Mouse (Mus musculus) liver, embryonic 14.5 days (tissue): ENCODE measurements around the gene Iqcn. TPM values are rescaled to one million over a fixed set of nuclear protein-coding genes. Genes with fewer than 3 reads are reported as not detected.

ENCODE experiments used
- ATAC-seq: fragments of 200-750 bp; cut with Nextera tagmentation; 2 replicates; pipeline ENCODE4 v1.8.0; 2017; ENCODE audit warnings: moderate number of reproducible peaks, mild to moderate bottlenecking, moderate library complexity; ENCODE audit not compliant: insufficient read depth
- DNase-seq, 3 experiments: peaks; one replicate each; pipeline ENCODE4 v3.0.0-alpha.2; 2012 to 2013; ENCODE audit warnings: low read depth in 3 of 3, low spot score in 3 of 3
- H3K27ac ChIP-seq: fragments of 300-500 bp; sonication (generic); 2 replicates; pipeline ENCODE4 v1.5.1; 2014; ENCODE audit warnings: moderate library complexity, mild to moderate bottlenecking, control low read depth, inconsistent platforms
- H3K27me3 ChIP-seq: fragments of 300-500 bp; sonication (generic); 2 replicates; pipeline ENCODE4 v1.6.1; 2014; ENCODE audit warnings: mild to moderate bottlenecking, low read length, moderate library complexity; ENCODE audit not compliant: control insufficient read depth, insufficient read depth
- H3K36me3 ChIP-seq: fragments of 300-500 bp; sonication (generic); replicated peaks from 2 replicates; pipeline ENCODE4 v1.6.1; 2014; ENCODE audit warnings: low read depth; ENCODE audit not compliant: control insufficient read depth, insufficient read depth
- H3K4me1 ChIP-seq, 2 experiments: fragments of 200-500 bp in 1 of 2; fragments of 300-500 bp in 1 of 2; sonication (generic) in 1 of 2; replicated peaks; 2 replicates each; pipeline ENCODE4 v1.6.1; 2012 to 2014; ENCODE audit warnings: antibody characterized with exemption in 1 of 2, inconsistent platforms in 1 of 2, low read length in 1 of 2; ENCODE audit not compliant: control insufficient read depth in 2 of 2, insufficient read depth in 2 of 2
- H3K4me2 ChIP-seq: fragments of 300-500 bp; sonication (generic); 2 replicates; pipeline ENCODE4 v1.6.1; 2014; ENCODE audit warnings: low read depth, mild to moderate bottlenecking, control low read depth, moderate library complexity
- H3K4me3 ChIP-seq, 2 experiments: fragments of 200-500 bp in 1 of 2; fragments of 300-500 bp in 1 of 2; sonication (generic) in 1 of 2; 2 replicates each; pipeline ENCODE4 v1.5.1; 2012 to 2014; ENCODE audit warnings: low read depth in 2 of 2, low read length in 2 of 2, mild to moderate bottlenecking in 2 of 2, control low read depth in 1 of 2, inconsistent platforms in 1 of 2, moderate library complexity in 1 of 2; ENCODE audit not compliant: insufficient read depth in 1 of 2
- H3K9ac ChIP-seq: fragments of 300-500 bp; sonication (generic); replicated peaks from 2 replicates; pipeline ENCODE4 v1.6.1; 2014; ENCODE audit warnings: mild to moderate bottlenecking, control low read depth, moderate library complexity
- H3K9me3 ChIP-seq: fragments of 300-500 bp; sonication (generic); 2 replicates; pipeline ENCODE4 v1.6.1; 2016; ENCODE audit warnings: low read length, mixed read lengths; ENCODE audit not compliant: control insufficient read depth
- CTCF ChIP-seq: IDR thresholded peaks from 2 replicates; pipeline ENCODE4 v1.5.1; 2016; ENCODE audit warnings: antibody characterized with exemption, low read depth, control low read depth
- EP300 ChIP-seq: IDR thresholded peaks from 2 replicates; pipeline ENCODE4 v1.6.1; 2016; ENCODE audit warnings: antibody characterized with exemption, low read depth
- WGBS: fragments of 180-500 bp; shearing (Covaris S2); extraction: QIAGEN DNeasy Blood & Tissue Kit; methylation state at CpG from one replicate; pipeline ENCODE4 v1.1.7; 2014; ENCODE audit not compliant: insufficient replicate concordance; 5-methylcytosine and 5-hydroxymethylcytosine counted together
- polyA plus RNA-seq, 2 experiments: library from polyadenylated mRNA; depleted of rRNA in 1 of 2; stranded (reverse) in 1 of 2; unstranded in 1 of 2; fragments of >200 nt; fragmentation: Nextera tagmentation in 1 of 2; extraction: Ambion mirVana in 1 of 2; gene quantifications; 2 replicates each; pipeline versions ENCODE4 v1.2.1 to v1.2.3; 2012 to 2014

The Iqcn gene
- polyA plus RNA-seq, 2 experiments: not detected

DNA sequence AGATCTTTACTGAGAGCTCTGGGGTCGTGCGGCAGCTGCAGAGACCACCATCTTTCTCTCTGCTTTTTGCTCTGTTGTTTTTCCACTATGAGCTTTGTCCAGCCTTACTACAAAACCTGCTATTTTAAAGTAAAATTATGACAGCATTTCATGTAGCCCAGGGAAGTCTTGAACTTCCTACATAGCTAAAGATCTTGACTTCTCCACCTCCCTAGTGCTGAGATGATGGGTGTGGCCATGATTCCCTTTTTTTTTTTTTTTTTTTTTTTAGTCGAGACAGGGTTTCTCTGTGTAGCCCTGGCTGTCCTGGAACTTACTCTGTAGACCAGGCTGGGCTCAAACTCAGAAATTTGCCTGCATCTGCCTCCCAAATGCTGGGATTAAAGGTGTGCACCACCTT, 38.6 kb upstream of the Iqcn start:
- H3K9ac ChIP-seq: no peak overlapping the region
- no peaks in the 10 kb centered on the region for H3K9me3 ChIP-seq
- no peak overlapping the region for H3K4me2 ChIP-seq
- H3K27ac ChIP-seq: no peak overlapping the region
- no peak for ATAC-seq
- no peaks in the 10 kb centered on the region for H3K36me3 ChIP-seq
- H3K4me1 ChIP-seq: peaks cover 18 to 30% of the 10 kb centered on the region in 2 experiments
- TF ChIP-seq EP300: no peak
- no peak for TF ChIP-seq CTCF
- DNase-seq: no peak
- no peaks in the 10 kb centered on the region for H3K27me3 ChIP-seq
- WGBS: 58% methylated on average over 3 of the region's 3 CpGs
- H3K4me3 ChIP-seq: no peak overlapping the region

DNA sequence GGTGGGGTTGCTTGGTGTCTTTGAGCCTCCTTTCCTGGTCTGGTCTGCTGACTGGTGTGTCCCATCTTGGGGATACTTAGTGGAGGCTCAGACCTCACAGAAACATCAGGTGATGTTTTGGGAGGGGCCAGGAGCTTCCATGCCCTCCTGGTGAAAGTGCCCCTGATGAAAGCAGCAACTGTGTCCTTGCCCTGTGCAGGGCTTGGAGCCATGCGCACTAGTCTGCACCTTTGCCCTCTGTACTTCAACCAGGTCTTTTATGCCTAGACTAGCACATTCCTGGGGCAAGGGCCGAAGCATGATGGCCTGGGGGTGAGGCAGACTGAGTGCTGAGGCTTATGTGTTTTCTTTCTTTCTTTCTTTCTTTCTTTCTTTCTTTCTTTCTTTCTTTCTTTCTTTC, 37.7 kb upstream of the Iqcn start:
- Histone ChIP-seq H3K4me1 (peaks cover 10 to 22% of the 10 kb centered on the region in 2 experiments), H3K27ac (no peak overlapping the region), H3K9ac (no peak overlapping the region), H3K4me3 (no peak overlapping the region), H3K27me3 (no peaks in the 10 kb centered on the region), H3K36me3 (no peaks in the 10 kb centered on the region), H3K4me2 (no peak overlapping the region), H3K9me3 (no peaks in the 10 kb centered on the region)
- 68% methylated on average over 2 of the region's 2 CpGs for WGBS
- TF ChIP-seq EP300 (no peak), CTCF (no peak)
- DNase-seq (no peak), ATAC-seq (peak; percentile 42; the same call in 1 of the 2 replicates)

DNA sequence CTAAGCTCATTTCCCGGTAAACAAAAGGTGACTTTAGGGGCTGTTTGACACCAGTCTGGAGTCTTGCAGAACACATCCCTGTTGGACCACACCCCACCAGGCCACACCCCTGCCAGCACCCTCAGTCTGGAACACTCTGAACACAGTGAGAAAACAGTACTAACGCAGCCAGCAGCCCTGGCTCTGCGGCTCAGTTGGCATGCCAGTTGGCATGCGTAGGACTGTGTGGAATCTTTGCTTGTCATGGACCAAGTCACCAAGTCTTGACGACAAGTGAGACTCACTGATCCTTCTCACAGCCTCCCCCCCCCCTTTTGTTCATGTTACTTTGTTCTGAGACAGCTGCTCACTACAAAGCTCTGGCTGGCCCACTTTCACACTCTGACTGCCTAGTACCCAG, 36.2 kb upstream of the Iqcn start:
- no peak overlapping the region for H3K9ac ChIP-seq
- ATAC-seq (0 out of 2 replicates have a peak, but pooled peaks have one; percentile 32), DNase-seq (no peak)
- H3K4me1 ChIP-seq: peaks cover 7 to 15% of the 10 kb centered on the region in 2 experiments
- H3K9me3 ChIP-seq: no peaks in the 10 kb centered on the region
- H3K4me3 ChIP-seq: no peak overlapping the region
- no peaks in the 10 kb centered on the region for H3K36me3 ChIP-seq
- 62% methylated on average over 5 of the region's 5 CpGs for WGBS
- H3K27me3 ChIP-seq: no peaks in the 10 kb centered on the region
- no peak overlapping the region for H3K4me2 ChIP-seq
- TF ChIP-seq EP300 (no peak), CTCF (no peak)
- no peak overlapping the region for H3K27ac ChIP-seq

DNA sequence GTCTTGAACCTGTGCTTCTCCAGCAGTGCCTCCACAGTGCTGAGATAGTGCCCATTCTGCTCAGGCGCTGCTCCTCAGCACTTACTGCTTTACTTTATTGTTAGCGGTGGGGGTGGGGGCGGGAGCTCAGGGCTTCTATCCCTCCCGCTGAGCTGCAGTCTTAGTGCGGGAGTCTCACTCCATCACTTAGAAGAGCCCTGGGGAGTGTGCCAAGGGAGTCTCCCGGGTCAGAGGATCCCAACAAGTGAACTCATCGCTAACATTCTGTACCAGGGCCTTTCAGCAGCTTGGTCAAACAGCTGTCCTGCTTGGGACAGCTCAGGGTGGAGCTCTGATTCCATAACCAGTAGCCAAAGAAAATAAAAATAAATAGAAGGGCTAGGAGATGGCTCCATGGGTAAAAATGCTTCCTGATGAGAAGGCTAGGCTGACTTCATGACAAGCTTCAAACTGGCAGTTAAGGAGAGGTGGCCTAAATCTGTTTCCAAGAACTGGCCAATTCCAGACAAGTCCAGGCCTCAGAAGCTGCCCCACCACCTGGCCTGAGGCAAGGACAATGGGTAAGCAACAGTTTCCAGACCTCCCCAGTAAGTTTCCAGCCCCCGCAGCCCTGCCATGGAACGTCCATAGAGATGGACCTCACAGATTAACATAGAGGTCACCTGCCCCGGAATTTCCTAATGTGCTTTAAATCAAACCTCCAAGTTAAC, 31.5 kb upstream of the Iqcn start:
- H3K36me3 ChIP-seq: peaks cover 3% of the 10 kb centered on the region; the same call in 1 of the 2 replicates
- WGBS: 71% methylated on average over 10 of the region's 10 CpGs
- H3K9me3 ChIP-seq: no peaks in the 10 kb centered on the region
- no peak overlapping the region for H3K9ac ChIP-seq
- H3K4me2 ChIP-seq: no peak overlapping the region
- no peaks in the 10 kb centered on the region for H3K27me3 ChIP-seq
- no peak overlapping the region for H3K4me3 ChIP-seq
- no peak for TF ChIP-seq EP300
- no peak for TF ChIP-seq CTCF
- peaks cover 28 to 32% of the 10 kb centered on the region in 2 experiments for H3K4me1 ChIP-seq
- DNase-seq (no peak), ATAC-seq (no peak)
- no peak overlapping the region for H3K27ac ChIP-seq

DNA sequence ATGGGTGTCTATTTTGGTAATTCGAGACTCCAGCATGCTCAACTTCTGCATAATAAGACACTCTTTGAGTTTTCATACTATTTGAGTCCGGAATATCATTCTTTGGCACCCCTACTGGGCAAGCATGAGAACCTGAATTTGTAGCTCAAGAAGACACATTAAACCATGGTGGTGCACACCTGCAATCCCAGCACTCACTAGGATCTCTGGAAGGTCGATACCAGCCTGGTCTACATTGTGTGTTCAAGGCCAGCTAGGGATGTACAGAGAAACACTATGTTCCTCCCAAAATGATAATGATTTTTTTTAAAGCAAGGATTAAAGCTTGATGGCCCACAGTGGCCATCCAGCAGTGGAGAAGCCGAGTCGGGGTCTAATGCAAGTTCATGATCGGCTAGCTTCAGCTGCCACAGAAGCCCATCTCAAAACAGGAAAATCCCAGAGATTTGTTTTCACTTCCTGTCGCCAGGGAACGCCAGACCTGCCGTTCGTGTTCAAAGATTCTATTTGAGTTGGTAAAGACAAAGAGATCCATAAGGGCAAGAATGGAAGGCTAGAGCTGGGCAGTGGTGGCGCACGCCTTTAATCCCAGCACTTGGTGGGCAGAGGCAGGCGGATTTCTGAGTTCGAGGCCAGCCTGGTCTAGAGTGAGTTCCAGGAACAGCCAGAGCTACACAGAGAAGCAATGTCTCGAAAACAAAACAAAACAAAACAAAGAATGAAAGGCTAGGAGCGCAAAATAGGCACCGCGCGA, 30.8 kb upstream of the Iqcn start:
- H3K27me3 ChIP-seq: no peaks in the 10 kb centered on the region
- peaks cover 29 to 33% of the 10 kb centered on the region in 2 experiments for H3K4me1 ChIP-seq
- peak overlapping the region; percentile 97 for H3K4me2 ChIP-seq
- peak overlapping the region; percentile 71 to 86 for H3K4me3 ChIP-seq
- no peaks in the 10 kb centered on the region for H3K9me3 ChIP-seq
- peaks cover 3% of the 10 kb centered on the region; the same call in 1 of the 2 replicates for H3K36me3 ChIP-seq
- TF ChIP-seq EP300 (no peak), CTCF (no peak)
- DNase-seq: no peak
- ATAC-seq: peak; percentile 4
- peak overlapping the region; percentile 81 for H3K27ac ChIP-seq
- 33% methylated on average over 19 of the region's 19 CpGs for WGBS
- peak overlapping the region; percentile 81 for H3K9ac ChIP-seq
